Mouse (Mus musculus) liver, adult (tissue): ENCODE data around the gene Ppara.

Source experiments
- GATA4 ChIP-seq: IDR thresholded peaks from 2 replicates; pipeline ENCODE4 v1.6.1; 2014; ENCODE audit warnings: mild to moderate bottlenecking, low read length; ENCODE audit not compliant: insufficient replicate concordance

The Ppara gene

DNA sequence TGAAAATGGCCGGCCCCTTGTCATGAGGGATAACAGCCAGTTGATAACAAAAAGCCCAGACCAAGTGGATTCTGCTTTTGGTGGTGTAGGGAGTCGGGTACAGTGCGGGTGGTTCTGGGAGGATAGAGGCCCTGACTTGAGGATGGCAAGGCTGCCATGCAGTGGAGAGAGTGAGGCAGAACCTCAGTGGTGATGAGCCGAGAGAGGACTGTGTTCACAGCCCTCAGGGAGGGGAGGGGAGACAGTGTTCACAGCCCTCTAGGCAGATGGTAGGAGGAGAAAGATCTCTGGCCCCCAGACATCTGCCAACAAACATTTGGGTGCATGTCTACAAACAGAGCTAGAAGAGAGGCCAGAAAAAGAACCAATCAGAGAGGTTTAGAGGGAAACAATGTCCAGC, 28.0 kb downstream of the Ppara start:
- TF ChIP-seq GATA4, result no peak

DNA sequence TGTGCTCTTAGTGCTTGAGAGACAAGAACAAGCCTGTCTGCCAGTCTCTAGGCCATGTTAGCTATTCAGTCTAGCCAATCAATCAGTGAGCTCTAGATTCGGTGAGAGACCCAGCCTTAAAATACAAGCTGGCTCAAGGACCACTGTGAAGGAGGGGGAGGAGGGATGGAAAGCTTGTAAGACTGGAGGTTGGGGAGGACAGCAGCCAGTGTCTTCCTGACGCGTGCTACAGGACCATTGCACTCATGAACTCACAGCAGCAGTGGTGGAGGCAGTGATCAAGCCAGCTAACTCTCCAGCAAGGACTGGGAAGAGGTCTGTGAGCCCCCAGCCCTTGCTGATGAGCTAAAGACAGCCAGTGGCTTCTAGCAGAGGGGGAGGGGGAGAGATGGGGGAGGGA, 30.2 kb downstream of the Ppara start:
- no peak for TF ChIP-seq GATA4

DNA sequence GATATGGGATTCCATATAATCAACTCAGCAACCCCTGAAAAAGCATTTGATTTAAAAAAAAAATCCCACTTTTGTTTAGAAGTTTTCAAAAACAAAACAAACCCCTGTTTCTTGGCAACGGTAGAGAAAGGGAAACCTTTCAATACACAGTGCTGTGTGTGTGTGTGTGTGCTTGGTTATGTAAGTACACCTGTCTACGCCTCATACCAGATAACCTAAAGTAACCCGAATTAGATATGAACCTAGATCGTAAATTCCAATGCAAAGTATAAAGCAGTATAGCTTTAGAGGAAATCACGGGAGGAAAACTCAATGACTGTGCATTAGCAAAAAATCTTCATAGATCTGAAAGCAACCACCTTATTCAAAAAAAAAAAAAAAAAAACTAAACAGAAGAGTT, 31.9 kb downstream of the Ppara start:
- no peak for TF ChIP-seq GATA4

DNA sequence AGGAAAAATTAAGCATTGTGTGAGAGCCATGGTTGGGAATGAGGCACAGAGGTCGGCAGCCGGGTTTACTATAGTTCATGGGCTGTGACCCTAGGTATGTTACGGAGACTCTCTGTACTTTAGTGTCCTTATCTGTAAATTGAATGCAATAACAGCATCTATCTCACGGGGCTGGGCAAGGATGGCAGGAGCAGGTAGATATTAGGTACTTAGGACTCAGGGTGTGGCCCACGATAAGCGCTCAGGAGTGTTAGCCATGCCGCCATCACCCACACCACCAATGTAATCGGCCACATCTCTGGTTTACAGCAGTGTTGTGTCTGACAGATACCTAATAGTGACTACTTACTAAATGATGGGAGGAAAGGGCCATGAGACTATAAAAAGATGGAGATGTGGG, 34.2 kb downstream of the Ppara start:
- TF ChIP-seq GATA4, result peak; percentile 45; the same call in 1 of the 2 replicates

DNA sequence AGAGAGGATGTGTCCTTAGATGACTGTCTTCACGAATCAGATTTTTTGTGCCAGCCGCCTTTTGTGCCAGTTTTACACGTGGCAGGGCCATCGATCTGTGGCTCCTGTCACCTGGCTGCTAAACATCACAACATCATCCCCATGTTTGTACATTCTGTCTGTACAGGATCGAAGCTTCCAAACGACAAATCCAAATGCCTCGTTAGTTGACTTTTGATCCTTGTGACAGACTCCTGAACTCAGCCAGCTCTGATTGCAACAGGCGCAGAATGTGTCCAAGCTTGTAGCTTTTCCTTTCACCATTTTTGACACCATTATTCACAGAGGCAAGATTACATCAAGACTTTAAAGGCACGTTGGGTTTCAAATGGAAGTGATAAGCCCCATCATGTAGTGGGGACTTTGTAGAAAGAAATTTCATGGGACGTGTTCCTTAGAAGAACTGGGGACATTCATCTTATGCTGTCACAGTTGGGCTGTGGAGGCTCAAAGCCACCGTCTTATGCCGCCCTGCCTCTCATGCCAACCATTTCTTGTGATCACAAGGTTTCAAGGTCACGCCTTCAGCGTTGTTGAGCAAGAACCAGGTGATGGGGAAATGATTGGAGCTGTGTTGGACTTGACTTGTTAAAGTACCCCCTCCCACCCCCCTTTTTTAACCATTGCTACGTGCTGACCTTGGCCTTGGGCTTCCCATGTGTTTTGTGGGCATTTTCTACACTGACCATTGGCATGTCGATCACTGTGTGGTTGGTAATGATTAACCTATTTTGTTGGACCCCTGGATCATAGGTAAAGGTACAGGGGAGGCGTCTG, 36.7 kb downstream of the Ppara start:
- TF ChIP-seq GATA4, result no peak

DNA sequence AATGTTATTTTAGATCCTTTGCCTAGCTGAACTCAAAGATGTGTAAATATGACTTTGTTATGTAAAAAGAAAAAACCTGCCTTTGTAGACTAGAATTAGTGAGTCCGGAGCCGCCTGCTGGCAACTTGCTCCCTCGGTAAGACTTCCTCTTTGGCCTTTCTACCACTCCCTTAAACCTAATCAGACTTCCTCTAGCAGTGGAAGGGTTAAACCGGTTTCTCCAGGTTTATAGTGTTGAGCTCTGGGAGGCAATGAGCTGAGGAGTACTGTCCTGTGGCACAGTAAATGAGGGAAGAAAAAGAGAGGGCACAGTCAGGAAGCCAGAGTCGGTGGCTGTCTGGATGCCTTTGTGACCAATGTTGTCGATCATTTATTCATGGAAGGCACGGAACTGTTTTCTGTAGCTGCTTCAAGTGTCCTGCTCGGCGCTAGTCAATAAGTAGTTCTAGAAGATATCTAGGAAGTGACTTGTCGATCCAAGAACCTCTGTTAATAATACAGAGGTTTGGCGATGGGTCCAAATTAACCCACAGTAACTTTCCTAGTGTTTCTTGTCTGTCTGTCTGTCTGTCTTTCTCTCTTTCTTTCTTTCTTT, 37.5 kb downstream of the Ppara start:
- TF ChIP-seq GATA4, result no peak

DNA sequence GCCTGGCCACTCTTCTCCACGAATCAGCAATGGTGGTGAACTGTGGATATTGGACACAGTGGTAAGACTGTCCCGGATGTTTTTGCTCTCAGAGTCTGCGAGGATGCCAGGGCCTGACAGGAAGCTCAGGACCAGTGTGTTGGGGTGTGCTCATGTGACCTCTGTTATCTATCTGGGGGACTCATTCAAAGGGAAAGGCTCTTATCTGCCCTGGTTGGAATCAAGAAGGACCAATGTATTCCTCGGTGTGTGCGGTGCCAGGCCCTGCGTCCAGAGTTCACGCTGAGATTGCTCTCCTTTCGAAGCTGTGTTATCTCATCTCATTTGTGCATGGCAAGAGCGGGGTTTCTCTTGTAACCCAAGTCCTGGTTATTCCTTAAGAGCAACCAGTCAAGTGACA, 39.6 kb downstream of the Ppara start:
- TF ChIP-seq GATA4, result peak; percentile 100

DNA sequence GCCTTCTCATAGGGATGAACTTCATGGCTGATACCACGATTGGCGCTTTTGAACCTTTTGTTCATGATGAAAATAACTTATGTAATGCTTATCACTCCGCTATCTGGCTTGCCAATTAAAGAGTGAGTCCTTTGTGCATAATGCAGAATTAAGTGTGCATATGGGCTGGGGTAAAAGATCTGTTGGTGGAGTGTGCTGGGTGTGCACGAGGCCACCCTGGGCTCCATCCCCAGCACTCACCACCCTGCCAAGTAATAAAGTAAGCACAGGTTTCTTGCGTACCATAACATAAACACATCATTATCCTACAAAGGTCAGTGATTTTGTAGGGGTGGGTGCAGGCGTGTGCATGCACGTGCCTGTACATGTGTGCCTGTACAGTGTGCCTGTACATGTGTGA, 40.2 kb downstream of the Ppara start:
- no peak for TF ChIP-seq GATA4

DNA sequence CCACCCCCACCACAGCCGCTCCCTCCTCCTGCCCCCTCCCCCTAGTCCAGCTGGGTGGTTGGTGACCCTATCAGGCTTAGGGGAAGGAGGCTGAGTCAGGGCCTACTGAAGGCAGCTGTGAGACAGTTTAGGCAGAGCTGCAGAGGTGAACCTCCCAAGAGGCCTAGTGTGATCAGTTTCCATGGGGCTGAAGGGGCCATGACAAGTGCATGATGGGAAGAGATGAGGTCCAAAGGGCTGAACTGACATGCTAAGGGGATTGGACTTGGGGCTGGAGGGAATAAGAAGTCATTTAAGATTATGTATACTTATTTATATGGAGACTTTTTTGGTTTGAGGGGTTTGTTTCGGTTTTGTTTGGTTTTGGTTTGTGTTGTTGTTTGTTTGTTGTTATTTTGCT, 41.5 kb downstream of the Ppara start:
- no peak for TF ChIP-seq GATA4

DNA sequence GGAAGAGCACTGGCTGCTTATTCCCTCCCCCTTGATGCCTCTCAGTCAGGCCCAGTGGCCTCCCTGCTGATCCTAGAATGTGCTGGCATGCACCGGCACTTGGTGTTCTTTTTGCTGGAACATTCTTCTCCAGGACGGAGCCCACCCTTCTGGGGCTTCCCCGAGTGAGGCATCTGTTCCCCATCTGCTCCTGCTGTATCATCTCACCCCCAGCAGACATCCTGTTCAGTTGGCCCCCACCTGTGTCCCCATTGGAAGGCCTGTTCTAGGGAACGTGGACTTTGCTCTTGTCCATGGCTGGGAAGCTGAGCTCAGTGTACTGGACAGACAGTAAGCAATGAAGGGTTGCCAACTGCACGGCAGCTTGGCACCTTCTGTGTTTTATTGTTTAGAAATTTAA, 42.0 kb downstream of the Ppara start:
- no peak for TF ChIP-seq GATA4

DNA sequence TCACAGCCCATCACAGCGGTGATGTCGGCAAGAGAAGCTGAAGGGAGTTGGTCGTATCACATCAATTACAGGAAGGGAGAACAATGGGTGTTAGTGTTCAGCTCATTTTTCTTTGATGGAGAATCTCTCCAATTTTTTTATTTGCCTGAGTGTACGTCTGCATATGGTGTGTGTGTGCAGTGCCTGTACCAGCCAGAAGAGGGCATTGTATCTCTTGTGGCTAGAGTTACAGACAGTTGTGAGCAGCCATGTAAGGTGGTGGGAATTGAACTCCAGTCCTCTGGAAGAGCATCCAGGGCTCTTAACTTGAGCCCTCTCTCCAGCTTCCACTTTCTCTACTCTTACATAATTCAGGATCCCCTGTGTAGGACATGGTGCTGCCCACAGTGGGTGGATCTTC, 48.4 kb downstream of the Ppara start:
- no peak for TF ChIP-seq GATA4

DNA sequence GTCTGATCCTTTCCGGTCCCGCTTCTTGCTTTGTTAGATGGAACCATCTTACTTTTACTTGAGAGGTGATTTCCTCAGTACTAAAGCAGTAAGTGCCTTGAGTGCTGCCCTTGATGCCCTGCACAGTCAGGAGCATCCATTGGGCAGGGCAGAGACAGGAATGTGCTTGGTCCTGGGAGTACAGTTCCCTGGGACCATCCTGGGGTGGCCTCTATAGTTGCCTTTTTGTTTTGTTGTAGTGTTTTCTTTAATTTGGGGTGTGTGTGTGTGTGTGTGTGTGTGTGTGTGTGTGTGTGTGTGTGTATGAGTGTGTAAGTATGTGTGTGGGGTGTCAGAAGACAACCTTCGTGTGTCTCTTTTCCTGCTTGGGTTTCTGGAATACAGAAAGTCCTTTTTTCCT, 49.6 kb downstream of the Ppara start:
- no peak for TF ChIP-seq GATA4

DNA sequence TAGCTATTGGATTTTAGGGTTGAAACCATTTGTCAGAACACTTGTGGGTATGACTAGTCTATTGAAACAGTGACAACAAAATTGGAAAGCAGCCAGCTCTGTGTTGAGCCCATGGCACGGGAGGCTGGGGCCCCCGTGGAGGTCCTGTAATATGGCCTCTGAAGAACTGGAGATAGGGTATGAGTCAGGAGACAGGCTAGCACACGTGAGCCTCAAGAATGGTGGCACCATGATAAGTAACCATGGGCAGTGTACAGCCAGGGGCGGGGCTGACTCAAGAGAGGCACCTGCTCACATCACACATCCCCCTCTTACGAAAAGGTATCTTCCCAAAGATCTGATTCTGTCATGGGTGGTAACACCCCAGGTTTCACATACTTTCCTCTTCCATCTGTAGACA, 51.9 kb downstream of the Ppara start:
- no peak for TF ChIP-seq GATA4

DNA sequence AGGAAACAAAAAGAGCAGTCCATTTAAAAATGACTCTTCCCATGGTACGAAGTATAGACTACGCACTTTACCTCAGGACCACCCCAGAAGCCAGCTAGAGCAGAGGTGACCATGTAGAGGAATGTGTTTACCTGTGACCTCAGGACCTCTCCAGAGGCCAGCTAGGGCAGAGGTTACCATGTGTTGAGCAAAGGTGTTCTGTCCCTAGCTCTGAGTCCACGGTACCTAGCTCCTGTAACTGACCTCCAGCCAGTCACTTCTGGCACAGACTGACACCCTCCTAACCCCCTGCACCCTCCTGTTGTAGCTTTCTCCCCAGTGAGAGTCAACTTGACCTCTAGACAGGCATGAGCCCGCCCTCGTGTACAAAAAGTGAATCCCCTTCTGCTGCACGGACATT, 52.7 kb downstream of the Ppara start:
- no peak for TF ChIP-seq GATA4

DNA sequence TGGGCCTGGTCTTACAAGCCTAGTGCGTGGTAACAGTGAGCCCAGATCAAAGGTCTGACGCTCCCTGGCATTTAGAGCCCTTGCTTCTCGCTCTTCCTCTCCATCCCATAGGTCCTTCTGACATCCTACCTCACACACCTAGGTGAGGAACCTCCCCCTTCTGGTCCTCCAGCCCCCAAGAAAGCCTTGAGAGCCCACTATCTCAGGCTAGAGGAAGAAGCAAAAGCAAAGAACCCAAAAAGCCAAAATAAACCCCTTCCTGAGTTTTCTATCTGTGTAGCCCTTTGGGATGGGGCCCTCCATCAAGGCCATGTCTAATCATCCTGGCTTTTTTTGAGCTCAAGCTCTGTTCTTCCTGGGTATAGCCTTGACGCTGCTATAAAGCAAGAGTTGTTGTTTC, 53.3 kb downstream of the Ppara start:
- no peak for TF ChIP-seq GATA4

DNA sequence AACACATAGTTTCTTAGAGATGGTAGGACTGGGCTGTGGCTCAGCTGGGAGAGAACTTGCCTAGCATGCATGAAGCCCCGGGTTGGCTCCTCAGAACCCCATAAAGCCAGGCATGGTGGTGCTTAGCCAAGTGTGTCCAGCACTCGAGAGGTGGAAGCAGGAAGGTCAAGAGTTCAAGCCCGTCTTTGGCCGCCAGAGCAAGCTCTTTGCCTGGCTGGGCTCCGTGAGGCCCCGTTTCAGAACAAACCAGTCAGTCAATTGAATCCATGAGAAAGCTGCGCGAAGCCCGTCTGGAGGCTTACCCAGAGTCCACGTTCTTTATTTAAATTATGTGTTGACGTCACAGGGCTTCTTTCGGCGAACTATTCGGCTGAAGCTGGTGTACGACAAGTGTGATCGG, 53.9 kb downstream of the Ppara start:
- no peak for TF ChIP-seq GATA4

DNA sequence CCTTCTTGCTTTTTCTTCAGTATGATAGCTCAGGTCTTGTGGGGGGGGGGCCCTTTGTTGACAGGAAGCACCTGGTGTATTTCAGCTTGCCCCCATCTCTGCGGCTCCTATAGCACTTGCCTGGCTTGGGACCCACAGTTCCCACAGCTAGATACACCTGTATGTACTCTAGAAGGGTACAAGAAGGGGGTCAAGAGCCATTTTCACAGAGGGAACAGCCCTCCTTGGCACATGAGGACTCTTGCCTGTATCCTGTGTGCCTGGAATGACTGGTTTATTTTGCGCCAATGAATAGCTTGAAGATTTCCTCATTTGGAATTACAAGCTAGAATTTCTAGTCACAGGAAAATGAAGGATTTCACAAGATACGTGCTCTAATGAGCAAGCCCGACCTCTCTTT, 56.7 kb downstream of the Ppara start:
- no peak for TF ChIP-seq GATA4
